Mouse (Mus musculus) midbrain, postnatal 0 days (tissue): Measurements from ENCODE around the gene Dppa3. TPM values are rescaled to one million over a fixed set of nuclear protein-coding genes. Genes with fewer than 3 reads are reported as not detected.

ENCODE experiments used
- ATAC-seq: fragments of 200-750 bp; cut with Nextera tagmentation; 2 replicates; pipeline ENCODE4 v1.8.0; 2017; ENCODE audit warnings: moderate number of reproducible peaks, mild to moderate bottlenecking, moderate TSS enrichment, moderate library complexity; ENCODE audit not compliant: low FRiP score
- DNase-seq: peaks from one replicate; pipeline ENCODE4 v3.0.0-alpha.2; 2015; ENCODE audit warnings: low spot score
- H3K27ac ChIP-seq: fragments of 300-500 bp; sonication (generic); 2 replicates; pipeline ENCODE4 v1.5.1; 2014; ENCODE audit warnings: low read depth, mild to moderate bottlenecking, low read length, mixed read lengths
- H3K27me3 ChIP-seq: fragments of 300-500 bp; sonication (generic); 2 replicates; pipeline ENCODE4 v1.6.1; 2014; ENCODE audit warnings: low read length, control low read depth, mixed read lengths; ENCODE audit not compliant: insufficient read depth
- H3K36me3 ChIP-seq: fragments of 300-500 bp; sonication (generic); 2 replicates; pipeline ENCODE4 v1.6.1; 2014; ENCODE audit warnings: low read length, control low read depth, mixed read lengths; ENCODE audit not compliant: insufficient read depth
- H3K4me1 ChIP-seq: fragments of 300-500 bp; sonication (generic); 2 replicates; pipeline ENCODE4 v1.6.1; 2014; ENCODE audit warnings: mild to moderate bottlenecking, control low read depth, antibody characterized with exemption, low read length, mixed read lengths; ENCODE audit not compliant: insufficient read depth
- H3K4me2 ChIP-seq: fragments of 300-500 bp; sonication (generic); 2 replicates; pipeline ENCODE4 v1.6.1; 2014; ENCODE audit warnings: low read depth, mild to moderate bottlenecking, low read length, mixed read lengths; ENCODE audit not compliant: poor library complexity, severe bottlenecking
- H3K4me3 ChIP-seq: fragments of 300-500 bp; sonication (generic); 2 replicates; pipeline ENCODE4 v1.5.1; 2014; ENCODE audit warnings: low read depth, mild to moderate bottlenecking, low read length, moderate library complexity
- H3K9ac ChIP-seq: fragments of 300-500 bp; sonication (generic); replicated peaks from 2 replicates; pipeline ENCODE4 v1.6.1; 2014; ENCODE audit warnings: mild to moderate bottlenecking, low read length, moderate library complexity, mixed read lengths; ENCODE audit not compliant: poor library complexity, severe bottlenecking
- H3K9me3 ChIP-seq: fragments of 300-500 bp; sonication (generic); 2 replicates; pipeline ENCODE4 v1.6.1; 2016; ENCODE audit warnings: low read length, control low read depth
- CTCF ChIP-seq: IDR thresholded peaks from 2 replicates; pipeline ENCODE4 v1.5.1; 2016; ENCODE audit warnings: antibody characterized with exemption, mild to moderate bottlenecking
- WGBS: fragments of 180-500 bp; shearing (Covaris S2); extraction: QIAGEN DNeasy Blood & Tissue Kit; methylation state at CpG from one replicate; pipeline ENCODE4 v1.1.7; 2014; 5-methylcytosine and 5-hydroxymethylcytosine counted together
- polyA plus RNA-seq: library from polyadenylated mRNA; unstranded; fragments of >200 nt; fragmentation: Nextera tagmentation; extraction: Ambion mirVana; gene quantifications from 2 replicates; pipeline ENCODE4 v1.2.1, GENCODE M21; 2015
- total RNA-seq: library from RNA; depleted of rRNA; stranded (reverse); fragments of >200 nt; gene quantifications from 2 replicates; pipeline ENCODE4 v1.2.3, GENCODE M21; 2014

Dppa3 gene
- total and polyA plus RNA-seq, 2 experiments from 2014 or later, result not detected

DNA sequence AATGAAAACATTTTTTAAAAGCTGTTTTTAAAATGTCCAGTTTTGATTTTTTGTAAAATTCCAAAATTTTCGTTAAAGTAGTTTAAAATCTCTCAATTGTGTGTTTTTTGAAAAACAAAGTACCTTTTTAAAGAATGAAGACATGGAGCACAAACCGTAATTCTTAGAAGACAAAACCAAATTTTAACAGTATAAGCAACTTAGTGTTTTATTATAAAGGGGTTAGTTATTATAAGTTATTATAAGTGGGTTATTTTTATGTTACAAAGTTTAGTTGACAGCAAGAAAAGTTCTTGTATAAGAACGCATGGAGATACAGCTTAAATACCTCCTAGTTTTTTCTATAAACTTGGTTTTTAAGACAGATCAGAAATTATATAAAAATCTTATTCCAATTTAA, 24.6 kb upstream of the Dppa3 start:
- no peaks in the 10 kb centered on the region for H3K36me3 ChIP-seq
- H3K27me3 ChIP-seq, result no peaks in the 10 kb centered on the region
- H3K4me3 ChIP-seq, result peak overlapping the region; percentile 39; the same call in 1 of the 2 replicates
- H3K9me3 ChIP-seq, result no peaks in the 10 kb centered on the region
- no peak overlapping the region for H3K27ac ChIP-seq
- H3K4me1 ChIP-seq, result no peaks in the 10 kb centered on the region
- WGBS, result 91% methylated on average over 3 of the region's 3 CpGs
- ATAC-seq, result no peak
- no peak overlapping the region for H3K9ac ChIP-seq
- H3K4me2 ChIP-seq, result no peak overlapping the region
- TF ChIP-seq CTCF, result no peak
- DNase-seq, result no peak

DNA sequence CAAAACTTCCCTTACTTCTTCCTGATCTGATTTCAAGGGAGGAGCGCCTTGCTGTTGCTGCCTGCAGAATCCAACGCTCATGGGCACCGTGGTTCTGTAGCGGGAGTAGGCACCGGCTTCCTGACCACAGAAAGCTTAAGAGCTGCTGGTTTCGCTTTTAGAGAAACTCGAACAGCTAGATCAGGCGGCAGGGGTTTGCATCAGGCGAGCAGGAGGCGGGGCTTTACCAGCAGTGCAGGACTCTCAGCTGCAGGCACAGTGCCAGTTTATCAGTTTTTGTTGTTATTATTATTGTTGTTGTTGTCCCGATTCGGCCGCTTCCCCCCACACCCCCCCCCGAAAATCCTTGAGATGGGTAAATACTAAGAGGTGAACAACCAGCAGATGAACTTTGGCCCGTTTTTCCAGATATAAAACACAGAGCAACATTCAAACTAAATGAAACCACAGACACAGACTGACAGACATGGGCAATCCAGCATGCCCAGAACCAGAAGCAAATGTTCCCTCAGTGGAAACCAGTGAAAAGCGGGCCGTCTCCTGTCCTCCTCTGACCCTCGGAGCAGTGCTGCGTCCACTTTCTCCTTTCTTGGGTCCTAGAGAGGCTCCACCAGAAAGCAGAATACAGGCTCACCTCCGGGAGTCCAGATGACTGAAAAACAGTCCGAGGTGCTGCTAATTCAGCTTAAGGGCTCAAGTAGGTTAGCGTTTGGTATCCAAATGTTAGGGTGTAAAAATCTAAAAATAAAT, 23.8 kb upstream of the Dppa3 start, which contains the start of gene Apobec1:
Apobec1 (minus strand) TSS at position 203 of the 750 bp plus-strand sequence.
- H3K4me1 ChIP-seq, result no peaks in the 10 kb centered on the region
- ATAC-seq, result 0 out of 2 replicates have a peak, but pooled peaks have one; percentile 34
- peak within 1 kb of the TSS; percentile 54 for H3K9ac ChIP-seq
- no peak within 1 kb of the TSS for H3K27ac ChIP-seq
- H3K4me3 ChIP-seq, result peak within 1 kb of the TSS; percentile 39
- H3K4me2 ChIP-seq, result peak within 1 kb of the TSS; percentile 62
- no peaks in the 10 kb centered on the region for H3K36me3 ChIP-seq
- TF ChIP-seq CTCF, result no peak
- 6% methylated on average over 22 of the region's 22 CpGs for WGBS
- no peaks in the 10 kb centered on the region for H3K27me3 ChIP-seq
- DNase-seq, result peak; percentile 68
- no peaks in the 10 kb centered on the region for H3K9me3 ChIP-seq

DNA sequence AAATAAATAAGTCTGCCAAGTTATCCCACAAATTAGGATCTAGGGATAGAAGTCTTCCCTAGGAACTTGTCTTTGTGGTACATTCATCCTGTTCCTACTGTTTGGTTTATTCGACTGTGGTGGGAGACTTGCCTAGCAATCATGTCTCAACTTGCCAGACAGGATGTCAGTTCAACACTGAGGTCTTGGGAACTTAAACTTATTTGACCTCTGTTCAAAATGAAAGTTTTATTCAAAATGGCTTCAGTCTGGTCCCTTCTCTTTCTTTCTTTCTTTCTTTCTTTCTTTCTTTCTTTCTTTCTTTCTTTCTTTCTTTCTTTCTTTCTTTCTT, 23.3 kb upstream of the Dppa3 start:
- DNase-seq (no peak), ATAC-seq (no peak)
- peak overlapping the region; percentile 62 for H3K4me2 ChIP-seq
- H3K27me3 ChIP-seq, result no peaks in the 10 kb centered on the region
- H3K9ac ChIP-seq, result no peak overlapping the region
- WGBS, result 46% methylated on average over 1 of the region's 1 CpGs
- peak overlapping the region; percentile 39; the same call in 1 of the 2 replicates for H3K4me3 ChIP-seq
- no peaks in the 10 kb centered on the region for H3K4me1 ChIP-seq
- TF ChIP-seq CTCF, result no peak
- no peaks in the 10 kb centered on the region for H3K36me3 ChIP-seq
- H3K9me3 ChIP-seq, result no peaks in the 10 kb centered on the region
- H3K27ac ChIP-seq, result no peak overlapping the region

- ATAC-seq (no peak), DNase-seq (no peak)
- Histone ChIP-seq H3K4me3 (no peak overlapping the region), H3K36me3 (no peaks in the 10 kb centered on the region), H3K27me3 (no peaks in the 10 kb centered on the region), H3K4me1 (no peaks in the 10 kb centered on the region), H3K9ac (no peak overlapping the region), H3K9me3 (no peaks in the 10 kb centered on the region), H3K27ac (no peak overlapping the region), H3K4me2 (no peak overlapping the region)
- TF ChIP-seq CTCF, result no peak
Measured at GRCm38 (mm10) chr6:122604260-122604659, 21.9 kb upstream of the Dppa3 start.

DNA sequence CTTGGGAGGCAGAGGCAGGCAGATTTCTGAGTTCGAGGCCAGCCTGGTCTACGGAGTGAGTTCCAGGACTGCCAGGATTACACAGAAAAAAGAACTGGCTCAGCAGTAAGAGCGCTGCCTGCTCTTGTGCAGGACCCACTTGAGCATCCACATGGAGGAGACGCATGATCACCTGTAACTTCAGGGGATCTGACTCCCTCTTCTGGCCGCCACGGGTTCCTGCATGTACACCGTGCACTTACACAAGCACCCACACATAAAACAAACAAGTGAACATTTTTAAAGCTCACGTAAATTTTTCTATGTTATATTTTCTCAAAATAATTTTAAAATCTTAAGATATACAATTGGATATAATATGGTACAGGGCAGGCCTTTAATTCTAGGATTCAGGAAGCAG, 20.7 kb upstream of the Dppa3 start:
- Histone ChIP-seq H3K4me3 (no peak overlapping the region), H3K36me3 (no peaks in the 10 kb centered on the region), H3K9ac (no peak overlapping the region), H3K9me3 (no peaks in the 10 kb centered on the region), H3K4me2 (no peak overlapping the region), H3K27me3 (no peaks in the 10 kb centered on the region), H3K27ac (no peak overlapping the region), H3K4me1 (no peaks in the 10 kb centered on the region)
- TF ChIP-seq CTCF, result 0 out of 2 replicates have a peak, but pooled peaks have one; percentile 7
- WGBS, result 94% methylated on average over 8 of the region's 8 CpGs
- no peak for DNase-seq
- ATAC-seq, result no peak

DNA sequence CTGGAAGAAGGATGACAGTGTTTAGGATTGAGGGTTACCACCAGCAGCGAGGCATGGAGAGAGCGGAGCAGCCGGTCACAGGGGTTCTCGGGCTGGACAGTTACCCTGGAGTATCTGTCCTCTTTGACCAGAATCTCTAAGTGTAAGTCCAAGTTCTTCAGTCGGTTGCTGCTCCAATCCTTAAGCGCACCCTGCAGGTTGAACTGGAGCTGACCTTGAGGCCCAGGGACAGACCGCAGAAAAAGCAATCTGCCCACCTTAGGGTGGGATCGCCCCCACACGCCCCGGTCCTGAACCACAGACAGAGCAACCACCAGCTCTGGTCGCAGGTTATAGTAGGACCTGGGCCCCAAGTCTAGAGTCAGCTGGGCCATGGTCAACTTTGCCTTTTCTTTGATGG, 19.5 kb upstream of the Dppa3 start:
- WGBS, result 93% methylated on average over 11 of the region's 11 CpGs
- DNase-seq, result no peak
- no peak for ATAC-seq
- Histone ChIP-seq H3K4me2 (no peak overlapping the region), H3K9me3 (no peaks in the 10 kb centered on the region), H3K27me3 (no peaks in the 10 kb centered on the region), H3K4me1 (no peaks in the 10 kb centered on the region), H3K9ac (no peak overlapping the region), H3K36me3 (no peaks in the 10 kb centered on the region), H3K4me3 (no peak overlapping the region), H3K27ac (no peak overlapping the region)
- no peak for TF ChIP-seq CTCF
